Mouse (Mus musculus) limb, embryonic 11.5 days (tissue): Measurements from ENCODE around the gene Myh7b. TPM values are rescaled to one million over a fixed set of nuclear protein-coding genes. Genes with fewer than 3 reads are reported as not detected.

Source experiments
- ATAC-seq: fragments of 200-750 bp; cut with Nextera tagmentation; 2 replicates; pipeline ENCODE4 v1.8.0; 2017; ENCODE audit warnings: low read depth; ENCODE audit not compliant: insufficient number of reproducible peaks, low FRiP score, low TSS enrichment
- DNase-seq: peaks from one replicate; pipeline ENCODE4 v3.0.0-alpha.2; 2015; ENCODE audit warnings: low spot score
- H3K27ac ChIP-seq: fragments of 300-500 bp; sonication (generic); replicated peaks from 2 replicates; pipeline ENCODE4 v1.5.1; 2014; ENCODE audit warnings: low read depth, mild to moderate bottlenecking, low read length
- H3K27me3 ChIP-seq: fragments of 300-500 bp; sonication (generic); 2 replicates; pipeline ENCODE4 v1.6.1; 2014; ENCODE audit warnings: mild to moderate bottlenecking, low read length, mixed read lengths; ENCODE audit not compliant: control insufficient read depth, insufficient read depth
- H3K36me3 ChIP-seq: fragments of 300-500 bp; sonication (generic); 2 replicates; pipeline ENCODE4 v1.6.1; 2014; ENCODE audit warnings: mild to moderate bottlenecking, low read length, moderate library complexity, mixed read lengths; ENCODE audit not compliant: control insufficient read depth, insufficient read depth
- H3K4me1 ChIP-seq: fragments of 300-500 bp; sonication (generic); 2 replicates; pipeline ENCODE4 v1.6.1; 2014; ENCODE audit warnings: low read length, mixed read lengths; ENCODE audit not compliant: control insufficient read depth, insufficient read depth
- H3K4me2 ChIP-seq: fragments of 300-500 bp; sonication (generic); 2 replicates; pipeline ENCODE4 v1.6.1; 2014; ENCODE audit warnings: low read depth, mild to moderate bottlenecking, moderate library complexity; ENCODE audit not compliant: severe bottlenecking
- H3K4me3 ChIP-seq: fragments of 300-500 bp; sonication (generic); 2 replicates; pipeline ENCODE4 v1.5.1; 2014; ENCODE audit warnings: low read depth, low read length
- H3K9ac ChIP-seq: fragments of 300-500 bp; sonication (generic); 2 replicates; pipeline ENCODE4 v1.6.1; 2014; ENCODE audit warnings: mild to moderate bottlenecking, low read length
- H3K9me3 ChIP-seq: fragments of 300-500 bp; sonication (generic); 2 replicates; pipeline ENCODE4 v1.6.1; 2016; ENCODE audit warnings: low read length; ENCODE audit not compliant: control insufficient read depth
- WGBS: fragments of 180-500 bp; shearing (Covaris S2); extraction: QIAGEN DNeasy Blood & Tissue Kit; methylation state at CpG from one replicate; pipeline ENCODE4 v1.1.7; 2014; 5-methylcytosine and 5-hydroxymethylcytosine counted together
- polyA plus RNA-seq: library from polyadenylated mRNA; unstranded; fragments of >200 nt; fragmentation: Nextera tagmentation; extraction: Ambion mirVana; gene quantifications from 2 replicates; pipeline ENCODE4 v1.2.1, GENCODE M21; 2014

The Myh7b gene
- polyA plus RNA-seq, 1 experiment from 2014 or later = 0.67 TPM

DNA sequence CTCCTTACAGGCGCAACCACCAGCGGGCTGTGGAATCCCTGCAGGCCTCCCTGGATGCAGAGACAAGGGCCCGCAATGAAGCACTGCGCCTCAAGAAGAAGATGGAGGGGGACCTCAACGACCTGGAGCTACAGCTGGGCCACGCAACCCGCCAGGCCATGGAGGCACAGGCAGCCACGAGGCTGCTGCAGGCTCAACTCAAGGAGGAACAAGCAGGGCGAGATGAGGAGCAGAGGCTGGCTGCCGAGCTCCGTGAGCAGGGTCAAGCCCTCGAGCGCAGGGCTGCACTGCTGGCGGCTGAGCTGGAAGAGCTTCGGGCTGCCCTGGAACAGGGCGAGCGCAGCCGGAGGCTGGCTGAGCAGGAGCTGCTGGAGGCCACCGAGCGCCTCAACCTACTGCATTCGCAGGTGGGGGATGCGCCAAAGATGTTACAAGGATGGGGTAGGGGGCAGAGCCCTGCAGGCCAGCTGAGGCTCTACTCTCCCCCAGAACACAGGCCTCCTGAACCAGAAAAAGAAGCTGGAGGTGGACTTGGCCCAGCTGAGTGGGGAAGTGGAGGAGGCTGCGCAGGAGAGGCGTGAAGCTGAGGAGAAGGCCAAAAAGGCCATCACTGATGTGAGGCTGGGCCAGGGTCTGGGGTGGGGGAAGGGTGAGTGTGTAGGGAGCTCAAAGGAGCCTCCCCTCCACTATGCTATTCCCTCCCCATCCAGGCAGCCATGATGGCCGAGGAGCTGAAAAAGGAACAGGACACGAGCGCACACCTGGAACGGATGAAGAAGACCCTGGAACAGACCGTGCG is 21.3 kb downstream of the Myh7b start:
- Histone ChIP-seq H3K36me3 (peaks cover 22% of the 10 kb centered on the region; the same call in 1 of the 2 replicates), H3K4me1 (0 out of 2 replicates have a peak, but pooled peaks cover 3% of the 10 kb centered on the region), H3K4me2 (no peak overlapping the region; the same call in 1 of the 2 replicates), H3K4me3 (no peak overlapping the region), H3K27ac (no peak overlapping the region), H3K9ac (no peak overlapping the region), H3K9me3 (no peaks in the 10 kb centered on the region), H3K27me3 (peaks cover 55% of the 10 kb centered on the region)
- WGBS = 72% methylated on average over 30 of the region's 30 CpGs
- DNase-seq (no peak), ATAC-seq (no peak)

- H3K4me1 ChIP-seq = 0 out of 2 replicates have a peak, but pooled peaks cover 3% of the 10 kb centered on the region
- no peak overlapping the region for H3K9ac ChIP-seq
- no peak for ATAC-seq
- H3K9me3 ChIP-seq = no peaks in the 10 kb centered on the region
- no peak overlapping the region for H3K4me2 ChIP-seq
- DNase-seq = no peak
- peaks cover 22% of the 10 kb centered on the region; the same call in 1 of the 2 replicates for H3K36me3 ChIP-seq
- peaks cover 47% of the 10 kb centered on the region for H3K27me3 ChIP-seq
- 63% methylated on average over 19 of the region's 19 CpGs for WGBS
- no peak overlapping the region for H3K4me3 ChIP-seq
- no peak overlapping the region for H3K27ac ChIP-seq
Observed at GRCm38 (mm10) chr2:155633121-155633520, 22.1 kb downstream of the Myh7b start.

- Histone ChIP-seq H3K9me3 (no peaks in the 10 kb centered on the region), H3K4me3 (no peak overlapping the region), H3K36me3 (peaks cover 22% of the 10 kb centered on the region; the same call in 1 of the 2 replicates), H3K27me3 (peaks cover 41% of the 10 kb centered on the region), H3K4me2 (no peak overlapping the region), H3K9ac (no peak overlapping the region), H3K4me1 (0 out of 2 replicates have a peak, but pooled peaks cover 3% of the 10 kb centered on the region), H3K27ac (no peak overlapping the region)
- WGBS = 93% methylated on average over 9 of the region's 9 CpGs
- DNase-seq (no peak), ATAC-seq (no peak)
Observed at GRCm38 (mm10) chr2:155633731-155634130, 22.7 kb downstream of the Myh7b start.

- H3K9me3 ChIP-seq = no peaks in the 10 kb centered on the region
- 0 out of 2 replicates have a peak, but pooled peaks cover 3% of the 10 kb centered on the region for H3K4me1 ChIP-seq
- no peak overlapping the region for H3K4me3 ChIP-seq
- peaks cover 22% of the 10 kb centered on the region; the same call in 1 of the 2 replicates for H3K36me3 ChIP-seq
- H3K27ac ChIP-seq = no peak overlapping the region
- no peak overlapping the region for H3K9ac ChIP-seq
- no peak for DNase-seq
- no peak overlapping the region for H3K4me2 ChIP-seq
- H3K27me3 ChIP-seq = peaks cover 33% of the 10 kb centered on the region
- WGBS = 96% methylated on average over 8 of the region's 8 CpGs
- no peak for ATAC-seq
Observed at GRCm38 (mm10) chr2:155634562-155634961, 23.6 kb downstream of the Myh7b start.

GRCm38 (mm10) chr2:155635961-155636360 is 24.9 kb downstream of the Myh7b start:
- Histone ChIP-seq H3K4me2 (no peak overlapping the region), H3K27me3 (peaks cover 19% of the 10 kb centered on the region), H3K27ac (no peak overlapping the region), H3K9me3 (no peaks in the 10 kb centered on the region), H3K4me1 (no peaks in the 10 kb centered on the region), H3K4me3 (no peak overlapping the region), H3K36me3 (peaks cover 29% of the 10 kb centered on the region; the same call in 1 of the 2 replicates), H3K9ac (no peak overlapping the region)
- no peak for DNase-seq
- WGBS = 93% methylated on average over 8 of the region's 8 CpGs
- no peak for ATAC-seq

DNA sequence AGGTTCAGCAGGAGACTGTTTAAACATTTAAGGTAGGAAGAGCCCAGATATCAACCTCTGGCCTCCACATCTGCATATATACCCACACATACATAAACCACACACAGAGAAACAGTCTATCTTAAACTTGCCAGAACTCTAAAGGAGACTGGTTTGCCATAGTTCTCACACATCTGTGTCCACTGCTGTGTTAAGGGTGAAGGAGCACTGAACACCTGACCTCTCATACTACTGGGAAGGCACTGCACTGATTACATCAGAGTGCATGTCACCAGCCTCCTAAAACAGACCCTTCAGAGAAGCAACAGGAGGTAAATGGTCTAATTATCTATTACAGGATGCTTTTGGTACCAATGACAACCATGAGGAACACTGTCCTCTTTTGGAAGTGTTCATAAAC is 25.9 kb downstream of the Myh7b start:
- Histone ChIP-seq H3K4me3 (no peak overlapping the region), H3K4me2 (no peak overlapping the region), H3K27me3 (peaks cover 10% of the 10 kb centered on the region), H3K9me3 (no peaks in the 10 kb centered on the region), H3K4me1 (no peaks in the 10 kb centered on the region), H3K36me3 (peaks cover 35% of the 10 kb centered on the region; the same call in 1 of the 2 replicates), H3K27ac (no peak overlapping the region), H3K9ac (no peak overlapping the region)
- DNase-seq = no peak
- no peak for ATAC-seq

DNA sequence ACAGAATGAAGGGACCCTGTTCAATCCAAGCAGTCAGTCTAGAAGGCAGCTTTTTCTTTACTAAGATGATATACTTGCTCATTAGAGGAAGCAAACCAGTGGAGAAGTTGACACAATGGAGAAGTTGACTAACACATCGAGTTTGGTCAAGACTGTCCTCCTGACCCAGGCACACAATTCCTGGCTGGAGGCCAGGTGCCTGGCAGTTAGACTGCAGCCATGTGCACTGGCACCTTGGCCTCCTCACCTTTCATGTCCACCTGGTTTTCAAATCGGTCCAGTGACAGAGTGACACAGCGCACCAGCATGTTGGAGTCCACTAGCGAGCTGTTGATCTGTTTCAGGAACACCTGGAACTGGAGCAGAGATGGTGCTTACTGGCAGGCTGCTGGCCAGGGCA is 26.4 kb downstream of the Myh7b start:
- ATAC-seq (no peak), DNase-seq (no peak)
- H3K27ac ChIP-seq = no peak overlapping the region
- H3K9ac ChIP-seq = no peak overlapping the region
- H3K4me3 ChIP-seq = no peak overlapping the region
- H3K4me2 ChIP-seq = no peak overlapping the region
- H3K27me3 ChIP-seq = peaks cover 4% of the 10 kb centered on the region
- WGBS = 92% methylated on average over 4 of the region's 4 CpGs
- H3K36me3 ChIP-seq = peaks cover 35% of the 10 kb centered on the region; the same call in 1 of the 2 replicates
- no peaks in the 10 kb centered on the region for H3K4me1 ChIP-seq
- H3K9me3 ChIP-seq = no peaks in the 10 kb centered on the region

- H3K9me3 ChIP-seq = no peaks in the 10 kb centered on the region
- 87% methylated on average over 6 of the region's 6 CpGs for WGBS
Observed at GRCm38 (mm10) chr2:155640656-155641055, 29.6 kb downstream of the Myh7b start.

More at GRCm38 (mm10) chr2:155640656-155641055, 29.6 kb downstream of the Myh7b start:
- Histone ChIP-seq H3K4me2 (no peak overlapping the region), H3K4me3 (no peak overlapping the region), H3K4me1 (no peaks in the 10 kb centered on the region), H3K27ac (no peak overlapping the region), H3K9ac (no peak overlapping the region), H3K27me3 (no peaks in the 10 kb centered on the region), H3K36me3 (peaks cover 20% of the 10 kb centered on the region; the same call in 1 of the 2 replicates)
- no peak for DNase-seq
- no peak for ATAC-seq
